Mouse (Mus musculus): Measurements from ENCODE around the gene Bglap3. TPM values are rescaled to one million over a fixed set of nuclear protein-coding genes. Genes with fewer than 3 reads are reported as not detected.
A peak's percentile ranks its signal among the peaks of the same experiment; 100 is the strongest.

Bglap3 gene
- total RNA-seq, 1 experiment from 2014 or later = not detected

- ATAC-seq (replicated peaks in 1 of 2; ENCODE audit: insufficient read depth in 1 of 2, low FRiP score in 2 of 2, low TSS enrichment in 1 of 2, low read depth in 1 of 2, poor library complexity in 2 of 2, severe bottlenecking in 2 of 2) = no peak
Measured at GRCm38 (mm10) chr3:88354396-88355165, 18.0 kb downstream of the Bglap3 start.

GRCm38 (mm10) chr3:88352907-88353306 lies 19.6 kb downstream of the Bglap3 start:
- ATAC-seq (replicated peaks in 1 of 2; ENCODE audit: insufficient read depth in 1 of 2, low FRiP score in 2 of 2, low TSS enrichment in 1 of 2, low read depth in 1 of 2, poor library complexity in 2 of 2, severe bottlenecking in 2 of 2) = no peak

GRCm38 (mm10) chr3:88350732-88351131 lies 21.8 kb downstream of the Bglap3 start:
- no peak for ATAC-seq (replicated peaks in 1 of 2; ENCODE audit: insufficient read depth in 1 of 2, low FRiP score in 2 of 2, low TSS enrichment in 1 of 2, low read depth in 1 of 2, poor library complexity in 2 of 2, severe bottlenecking in 2 of 2)

DNA sequence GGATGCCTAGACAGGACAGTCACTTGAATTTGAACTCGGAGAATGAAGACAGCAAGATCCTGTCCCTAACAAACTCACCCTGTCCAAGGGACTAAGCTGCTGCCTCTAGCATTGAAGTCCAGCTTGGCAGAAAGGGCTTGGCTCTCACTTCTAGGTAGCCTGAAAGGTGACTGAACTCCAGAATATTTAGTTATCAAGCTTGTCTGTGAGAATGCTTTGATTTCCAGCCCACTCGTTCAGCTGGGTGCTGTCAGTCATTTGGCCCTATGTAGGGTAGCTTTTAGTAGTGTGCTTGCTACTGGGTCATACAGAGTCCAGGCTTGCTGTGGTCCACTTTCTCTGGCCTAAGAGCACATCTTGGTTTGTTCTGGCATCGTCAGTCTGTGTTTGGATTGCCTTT lies 33.5 kb downstream of the Bglap3 start:
- no peak for ATAC-seq (replicated peaks in 1 of 2; ENCODE audit: insufficient read depth in 1 of 2, low FRiP score in 2 of 2, low TSS enrichment in 1 of 2, low read depth in 1 of 2, poor library complexity in 2 of 2, severe bottlenecking in 2 of 2)

DNA sequence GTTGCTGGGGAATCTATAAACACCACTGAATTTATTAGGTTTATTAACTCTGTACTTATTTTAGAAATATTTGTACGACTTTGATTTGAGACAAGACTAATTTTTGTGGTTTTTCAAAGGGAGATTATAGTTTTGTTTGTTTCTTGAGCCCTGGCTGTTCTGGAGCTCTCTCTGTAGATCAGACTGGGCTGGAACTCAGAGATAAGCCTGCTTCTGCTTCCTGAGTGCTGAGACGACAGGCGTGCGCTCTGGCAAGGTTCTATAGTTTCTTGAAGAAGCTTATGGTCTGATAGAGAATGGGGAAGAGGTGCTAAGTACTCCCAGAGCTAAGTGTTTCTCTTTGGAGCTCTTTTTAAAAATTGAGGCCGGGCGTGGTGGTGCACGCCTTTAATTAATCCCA lies 34.2 kb downstream of the Bglap3 start:
- peak in 1 of 2 experiments; percentile 23; a peak in 2 of 4 replicates for ATAC-seq (replicated peaks in 1 of 2; ENCODE audit: insufficient read depth in 1 of 2, low FRiP score in 2 of 2, low TSS enrichment in 1 of 2, low read depth in 1 of 2, poor library complexity in 2 of 2, severe bottlenecking in 2 of 2)

DNA sequence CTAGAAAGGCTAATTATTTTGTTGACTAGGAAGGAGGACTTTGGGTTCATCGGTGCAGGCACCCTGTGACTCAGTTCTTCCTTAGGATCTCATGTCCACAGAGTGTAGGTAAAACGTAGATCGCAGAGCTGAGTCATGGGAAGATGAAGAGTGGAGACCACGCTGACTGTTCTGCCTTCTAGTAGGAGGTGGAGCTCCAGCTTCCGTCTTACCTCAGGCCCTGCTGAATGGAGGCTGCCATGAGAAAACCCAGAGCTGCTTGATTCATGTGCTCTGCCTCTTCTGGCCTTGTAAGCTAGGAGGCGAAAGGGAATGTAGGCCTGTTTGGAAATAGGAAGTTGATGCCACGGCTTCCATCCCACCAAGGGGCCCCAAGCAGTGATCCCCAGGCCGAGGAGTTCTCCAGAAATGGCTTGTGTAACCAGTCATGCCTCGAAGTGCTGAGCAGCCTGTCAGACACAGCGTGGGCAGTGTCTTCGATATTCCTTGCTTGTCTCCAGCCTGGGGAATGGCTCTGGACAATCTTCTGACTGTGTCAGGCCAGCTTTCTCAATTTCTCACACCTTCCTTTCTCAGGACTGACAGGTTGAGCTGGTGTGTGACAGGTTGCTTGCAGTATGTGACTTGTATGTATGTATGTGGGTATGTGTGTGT lies 35.0 kb downstream of the Bglap3 start:
- ATAC-seq (replicated peaks in 1 of 2; ENCODE audit: insufficient read depth in 1 of 2, low FRiP score in 2 of 2, low TSS enrichment in 1 of 2, low read depth in 1 of 2, poor library complexity in 2 of 2, severe bottlenecking in 2 of 2) = peak; percentile 13 to 46; a peak in 3 of 4 replicates

GRCm38 (mm10) chr3:88336058-88337013 lies 36.2 kb downstream of the Bglap3 start, which contains the start of the genes Tmem79 and Smg5:
Gene Tmem79, minus strand, starts transcription at chr3:88336148.
Gene Smg5, plus strand, starts transcription at chr3:88336260.
- peak; percentile 84 to 92 for ATAC-seq (replicated peaks in 1 of 2; ENCODE audit: insufficient read depth in 1 of 2, low FRiP score in 2 of 2, low TSS enrichment in 1 of 2, low read depth in 1 of 2, poor library complexity in 2 of 2, severe bottlenecking in 2 of 2)

DNA sequence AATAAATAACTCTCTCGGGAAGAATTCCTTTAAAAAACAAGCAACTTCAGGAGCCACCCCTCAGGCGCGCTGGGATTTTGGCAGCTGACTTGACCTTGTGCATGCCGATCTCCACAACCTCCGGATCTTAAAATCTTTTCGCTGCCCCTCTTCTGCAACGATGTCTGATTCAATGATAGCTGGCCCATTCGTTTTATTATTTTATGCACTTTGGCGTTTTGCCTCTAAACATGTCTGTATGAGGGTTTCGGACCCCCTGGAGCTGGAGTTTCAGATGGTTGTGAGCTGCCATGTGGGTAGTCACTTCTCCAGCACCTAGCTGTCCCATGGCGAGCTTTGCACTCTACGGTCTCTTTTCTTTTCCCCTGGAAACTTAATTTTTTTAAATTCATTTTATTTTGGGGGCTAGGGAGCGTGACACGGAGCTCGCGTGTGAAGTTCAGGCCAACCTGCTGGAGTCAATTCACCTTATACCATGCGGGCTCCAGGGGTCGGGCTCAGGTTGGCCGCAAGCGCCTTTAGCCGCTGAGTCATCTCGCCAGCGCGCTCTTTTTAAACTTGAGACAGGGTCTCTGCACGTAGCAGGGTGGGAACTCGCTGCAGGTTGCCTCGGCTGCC lies 37.0 kb downstream of the Bglap3 start:
- ATAC-seq (replicated peaks in 1 of 2; ENCODE audit: insufficient read depth in 1 of 2, low FRiP score in 2 of 2, low TSS enrichment in 1 of 2, low read depth in 1 of 2, poor library complexity in 2 of 2, severe bottlenecking in 2 of 2) = peak; percentile 36 to 63

DNA sequence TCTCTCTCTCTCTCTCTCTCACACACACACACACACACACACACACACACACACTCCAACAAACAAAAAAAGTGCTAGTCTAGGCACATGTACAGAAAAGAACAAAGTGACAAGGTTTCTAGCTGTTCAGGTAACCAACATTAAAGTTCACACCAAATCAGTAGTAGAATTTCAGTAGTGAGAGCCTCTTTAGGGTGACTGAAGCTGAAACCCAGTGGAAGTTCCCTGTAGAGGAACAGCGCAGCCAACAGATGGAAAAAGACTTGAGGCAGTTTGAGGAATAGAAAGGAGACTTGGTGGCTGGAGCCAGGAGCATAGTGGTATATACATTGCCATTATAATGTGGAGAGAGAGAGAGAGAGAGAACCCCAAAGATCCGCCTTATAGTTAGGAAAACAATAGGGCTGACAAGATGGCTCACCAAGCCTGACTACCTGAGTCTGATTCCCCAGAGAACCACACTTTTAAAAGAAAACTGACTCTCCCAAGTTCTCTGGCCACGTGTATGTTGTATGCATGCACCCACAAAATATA lies 37.6 kb downstream of the Bglap3 start:
- no peak for ATAC-seq (replicated peaks in 1 of 2; ENCODE audit: insufficient read depth in 1 of 2, low FRiP score in 2 of 2, low TSS enrichment in 1 of 2, low read depth in 1 of 2, poor library complexity in 2 of 2, severe bottlenecking in 2 of 2)

- no peak for ATAC-seq (replicated peaks in 1 of 2; ENCODE audit: insufficient read depth in 1 of 2, low FRiP score in 2 of 2, low TSS enrichment in 1 of 2, low read depth in 1 of 2, poor library complexity in 2 of 2, severe bottlenecking in 2 of 2)
Measured at GRCm38 (mm10) chr3:88334029-88334658, 38.4 kb downstream of the Bglap3 start.

- ATAC-seq (replicated peaks in 1 of 2; ENCODE audit: insufficient read depth in 1 of 2, low FRiP score in 2 of 2, low TSS enrichment in 1 of 2, low read depth in 1 of 2, poor library complexity in 2 of 2, severe bottlenecking in 2 of 2) = peak in 1 of 2 experiments; percentile 44; a peak in 1 of 4 replicates
Measured at GRCm38 (mm10) chr3:88331282-88331681, 41.3 kb downstream of the Bglap3 start.

- ATAC-seq (replicated peaks in 1 of 2; ENCODE audit: insufficient read depth in 1 of 2, low FRiP score in 2 of 2, low TSS enrichment in 1 of 2, low read depth in 1 of 2, poor library complexity in 2 of 2, severe bottlenecking in 2 of 2) = no peak
Measured at GRCm38 (mm10) chr3:88328956-88329355, 43.6 kb downstream of the Bglap3 start.

GRCm38 (mm10) chr3:88324951-88325405 lies 47.6 kb downstream of the Bglap3 start, which contains the start of gene Glmp:
Gene Glmp, plus strand, starts transcription at chr3:88325023.
- ATAC-seq (replicated peaks in 1 of 2; ENCODE audit: insufficient read depth in 1 of 2, low FRiP score in 2 of 2, low TSS enrichment in 1 of 2, low read depth in 1 of 2, poor library complexity in 2 of 2, severe bottlenecking in 2 of 2) = peak; percentile 67 to 91
